Mouse (Mus musculus) kidney, postnatal 36 days (tissue): ENCODE results near the gene B430306N03Rik.
"Not testable (repeated sequence)": the region's sequence is repeated elsewhere in the genome, so short reads cannot be mapped to it uniquely, and the experiment has no call there.

ENCODE experiments used
- DNase-seq, 2 experiments: peaks; one replicate each; pipeline ENCODE4 v3.0.0; 2021 to 2022; ENCODE audit warnings: mixed read lengths in 2 of 2

The B430306N03Rik gene

GRCm38 (mm10) chr17:48315905-48316579, at the start of gene B430306N03Rik:
Gene B430306N03Rik, plus strand, starts transcription at chr17:48316141.
- not testable (repeated sequence) for DNase-seq

DNA sequence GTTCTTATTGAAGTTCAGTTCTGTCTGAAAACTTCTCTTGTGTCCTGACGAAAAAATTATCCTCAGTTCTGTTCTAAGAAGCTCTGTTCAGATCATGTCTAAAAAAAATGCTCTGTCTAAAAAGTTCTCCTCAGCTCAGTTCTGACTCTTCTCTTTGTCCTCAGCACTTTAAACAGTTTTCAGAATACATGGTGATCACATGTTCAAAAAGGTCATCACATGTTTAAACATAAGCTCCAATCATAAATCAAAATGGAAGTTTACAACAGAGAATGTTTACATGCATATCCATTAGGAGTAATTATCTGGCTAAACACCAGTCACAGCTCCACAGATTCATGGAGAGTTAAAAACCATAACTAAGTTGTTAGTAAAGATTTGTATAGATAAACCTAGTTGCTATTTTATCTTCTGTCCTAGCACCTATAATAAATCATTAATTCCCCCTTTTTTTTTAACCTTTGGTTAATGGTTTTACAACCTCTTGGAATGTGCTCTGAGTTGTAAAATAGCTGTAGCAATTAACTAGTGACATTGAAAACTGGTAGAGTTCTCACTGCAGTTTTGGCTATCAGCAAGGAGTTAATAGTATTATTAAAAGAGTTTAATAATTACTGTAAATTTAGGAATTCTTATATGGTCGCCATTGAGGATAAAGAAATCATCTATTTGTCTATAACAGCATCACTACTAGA, 49.2 kb upstream of the B430306N03Rik start:
- DNase-seq: no peak

GRCm38 (mm10) chr17:48267591-48267990, 48.4 kb upstream of the B430306N03Rik start:
- DNase-seq: no peak

GRCm38 (mm10) chr17:48268276-48268675, 47.7 kb upstream of the B430306N03Rik start:
- no peak for DNase-seq

- DNase-seq: no peak
Measured at GRCm38 (mm10) chr17:48269833-48270232, 46.1 kb upstream of the B430306N03Rik start.

DNA sequence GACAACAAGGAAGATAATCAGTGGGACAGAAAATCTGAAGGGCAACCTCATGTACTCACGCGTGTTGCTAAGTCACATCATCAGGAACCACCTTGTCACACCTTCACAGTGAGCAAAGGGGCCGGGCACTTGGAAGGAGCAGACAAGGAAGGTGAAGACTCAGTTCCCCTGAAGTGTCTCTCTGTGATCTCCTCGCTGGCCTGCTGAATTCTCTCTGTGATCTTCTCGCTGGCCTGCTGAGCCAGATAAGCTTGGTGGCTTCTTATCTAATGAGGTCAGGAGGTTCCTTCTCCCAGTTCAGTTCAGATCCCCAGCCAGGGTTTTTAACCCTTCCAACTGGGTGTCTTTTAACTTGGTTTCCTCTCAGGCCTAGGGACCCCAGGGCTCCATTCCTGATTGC, 43.8 kb upstream of the B430306N03Rik start:
- no peak for DNase-seq

DNA sequence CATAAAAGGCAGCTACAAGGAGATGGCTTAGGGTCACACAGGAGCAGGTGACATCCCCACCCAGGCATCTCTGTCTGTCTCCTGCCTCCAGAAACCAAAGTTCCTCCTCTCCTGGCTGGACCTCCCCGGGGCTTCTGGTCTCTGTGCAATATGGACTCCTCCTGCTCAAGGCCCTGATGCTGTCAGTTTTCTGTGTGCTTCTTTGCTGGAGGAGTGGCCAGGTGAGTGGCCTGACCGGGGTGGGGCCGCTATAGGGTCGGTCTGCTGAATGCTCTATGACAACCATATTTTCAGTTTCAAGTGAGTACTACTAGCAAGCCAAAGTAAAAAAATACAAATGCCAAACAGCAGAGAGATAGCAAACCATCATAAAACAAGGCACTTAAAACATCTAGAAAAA, 43.3 kb upstream of the B430306N03Rik start:
- DNase-seq: no peak

DNA sequence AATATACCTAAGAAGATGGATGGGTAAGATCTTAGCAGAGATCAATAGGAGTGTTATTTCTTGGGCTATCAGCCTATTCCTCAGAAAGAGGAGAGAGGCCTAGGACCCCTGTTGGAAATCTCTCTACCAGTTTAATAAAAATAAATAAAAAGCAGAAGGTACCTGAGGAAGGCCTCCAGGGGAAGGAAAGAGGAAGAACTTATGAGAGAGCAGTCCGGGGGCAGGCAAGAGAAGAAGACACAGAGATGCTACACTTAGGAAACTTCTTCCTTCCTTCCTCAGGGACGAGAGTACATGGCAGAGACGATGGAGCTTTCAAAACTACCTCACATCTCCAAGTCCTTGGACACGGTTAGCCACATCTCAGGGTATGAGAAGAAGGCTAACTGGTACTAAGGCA, 41.8 kb upstream of the B430306N03Rik start:
- DNase-seq: no peak

- peak; percentile 73 to 90 for DNase-seq
Measured at GRCm38 (mm10) chr17:48274885-48275284, 41.1 kb upstream of the B430306N03Rik start.

GRCm38 (mm10) chr17:48275736-48276135, 40.2 kb upstream of the B430306N03Rik start:
- no peak for DNase-seq

- no peak for DNase-seq
Measured at GRCm38 (mm10) chr17:48278381-48278780, 37.6 kb upstream of the B430306N03Rik start.

DNA sequence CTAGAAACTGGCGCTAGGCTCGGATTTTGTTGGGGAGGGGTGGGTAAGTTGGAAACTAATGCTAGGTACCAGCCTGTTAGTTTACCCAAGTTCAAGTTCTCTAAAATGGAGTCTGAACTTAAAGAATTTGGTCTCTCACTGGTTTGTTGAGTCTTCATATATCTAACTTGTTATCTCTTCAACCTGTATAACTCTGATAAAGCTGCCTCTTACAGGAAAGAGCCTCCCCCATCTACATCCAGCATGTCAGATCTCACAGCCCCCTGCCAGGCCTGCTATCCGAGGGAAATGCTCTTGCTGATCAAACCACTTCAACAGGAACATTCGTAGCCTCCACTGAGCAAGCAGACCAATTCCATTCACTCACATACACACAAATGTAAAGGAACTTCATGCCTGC, 36.9 kb upstream of the B430306N03Rik start:
- no peak for DNase-seq

DNA sequence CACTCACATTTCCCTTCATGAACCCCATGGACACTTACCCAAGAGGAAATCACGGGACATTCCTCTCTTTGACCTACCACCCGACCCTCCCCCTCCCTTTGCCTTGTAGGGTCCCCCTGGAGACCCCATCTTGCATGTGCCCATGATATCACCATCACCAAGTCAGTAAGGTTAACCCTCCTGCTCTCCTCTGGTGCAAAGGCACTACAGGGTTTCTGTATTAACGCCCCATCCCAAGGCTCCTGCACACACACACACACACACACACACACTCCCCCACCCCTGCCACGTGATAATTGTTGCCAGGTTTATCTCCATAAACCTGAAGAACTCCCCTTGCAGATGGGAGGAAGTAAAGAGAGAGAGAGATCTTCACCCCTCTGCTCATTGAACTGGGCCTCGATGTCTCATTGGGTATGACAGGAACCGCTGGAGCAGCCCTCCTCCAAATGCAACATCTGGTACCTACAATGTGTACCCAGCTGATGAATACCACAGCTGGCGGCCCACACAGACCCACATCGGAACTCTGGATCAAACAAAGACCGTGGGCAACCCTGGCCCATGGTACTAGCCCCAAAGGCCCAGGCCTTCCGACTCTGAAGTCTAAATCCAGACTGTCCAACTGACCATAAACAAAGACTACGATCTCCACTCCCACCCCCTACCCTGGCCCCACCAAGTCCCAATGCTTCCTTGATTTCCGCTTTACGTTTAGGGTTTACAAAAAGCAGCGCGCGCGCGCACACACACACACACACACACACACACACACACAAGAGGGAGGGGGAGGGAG, 34.8 kb upstream of the B430306N03Rik start:
- DNase-seq: no peak

DNA sequence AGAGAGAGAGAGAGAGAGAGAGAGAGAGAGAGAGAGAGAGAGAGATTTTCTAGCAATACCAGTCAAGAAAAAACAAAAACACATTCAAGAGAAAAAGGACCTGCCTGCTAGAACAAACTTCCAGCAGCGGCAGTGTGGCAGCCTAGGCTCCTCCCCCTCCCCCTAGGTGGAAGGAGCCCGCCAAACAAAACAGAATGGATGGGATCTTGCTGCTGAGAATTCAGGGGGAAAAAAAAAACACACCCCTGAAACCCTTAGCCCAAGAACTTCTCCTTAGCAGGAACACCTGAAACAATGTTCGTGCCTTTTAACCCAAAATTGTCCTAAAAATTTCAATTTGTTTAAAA, 34.2 kb upstream of the B430306N03Rik start:
- no peak for DNase-seq

GRCm38 (mm10) chr17:48286765-48287164, 29.2 kb upstream of the B430306N03Rik start:
- no peak for DNase-seq

DNA sequence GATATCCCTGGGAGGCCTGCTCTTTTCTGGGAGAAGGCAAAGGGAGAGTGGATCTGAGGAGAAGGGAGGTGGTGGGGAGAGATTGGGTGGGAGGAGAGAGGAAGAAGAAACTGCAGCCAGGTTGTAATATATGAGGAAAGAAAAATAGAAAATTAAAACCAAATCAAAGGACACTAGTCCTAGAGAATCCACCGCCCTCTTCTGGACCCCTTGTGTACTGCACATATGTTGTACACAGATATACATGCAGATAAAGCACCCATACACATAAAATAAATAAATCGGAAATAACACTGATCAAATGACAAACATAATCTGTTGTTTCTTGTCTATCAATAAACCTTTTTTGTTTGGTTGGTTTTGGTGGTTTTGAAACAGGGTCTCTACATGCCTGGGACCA, 28.7 kb upstream of the B430306N03Rik start:
- DNase-seq: peak in 1 of 2 experiments; percentile 32

DNA sequence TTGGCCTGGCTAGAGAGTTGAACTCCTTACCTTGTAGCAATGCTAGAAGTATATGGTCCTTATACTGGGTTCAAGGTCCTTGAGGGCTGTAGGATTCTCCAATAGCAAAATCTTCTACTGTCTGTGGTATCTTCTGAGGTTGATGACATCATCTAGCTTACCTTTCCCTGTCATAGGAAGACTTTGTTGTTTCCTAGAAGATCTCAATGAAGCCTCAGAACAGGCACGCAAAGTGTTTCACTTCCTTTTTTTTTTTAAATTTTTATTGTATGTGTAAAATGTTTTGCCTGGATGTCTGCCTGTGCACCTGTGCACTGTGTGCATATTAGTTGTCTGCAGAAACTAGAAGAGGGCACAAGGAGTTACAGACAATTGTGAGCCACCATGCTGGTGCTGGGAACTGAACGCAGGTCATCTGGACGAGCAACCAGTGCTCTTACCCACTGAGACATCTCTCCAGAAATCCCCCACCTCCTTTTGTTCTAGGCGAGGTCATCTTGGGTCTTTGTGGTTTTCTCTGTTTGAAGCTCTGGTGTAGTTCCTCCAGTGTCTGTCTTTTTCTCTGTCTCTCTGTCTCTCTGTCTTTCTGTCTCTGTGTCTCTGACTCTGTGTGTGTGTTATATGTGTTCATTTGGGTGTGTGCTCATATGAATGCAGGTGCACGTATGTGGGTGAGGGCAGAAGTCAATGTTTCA, 22.3 kb upstream of the B430306N03Rik start:
- no peak for DNase-seq

DNA sequence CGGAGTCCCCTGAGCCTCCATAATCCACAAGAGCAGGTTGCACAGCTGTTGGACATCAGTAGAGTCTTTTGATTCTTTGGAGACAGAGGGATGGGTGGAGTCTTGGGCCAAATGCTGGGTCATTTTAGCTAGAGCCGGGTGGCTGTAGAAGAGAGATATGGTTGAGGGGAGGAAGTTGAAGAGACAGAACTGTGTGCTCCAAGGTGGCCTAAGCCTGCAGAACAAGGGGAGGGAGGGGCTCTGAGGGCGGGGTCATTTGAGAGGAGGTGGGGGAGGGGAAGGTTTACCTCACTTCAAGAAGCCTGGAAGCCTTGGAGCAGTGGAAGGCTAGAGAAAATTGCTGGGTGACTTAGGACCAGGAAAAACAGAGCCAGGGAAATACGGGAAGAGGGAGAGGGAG, 16.7 kb upstream of the B430306N03Rik start, which contains the start of gene Treml2:
Gene Treml2 (plus strand): TSS at position 296 of the 400 bp plus-strand sequence.
- DNase-seq: no peak

GRCm38 (mm10) chr17:48299756-48300155, 16.2 kb upstream of the B430306N03Rik start:
- DNase-seq: no peak

DNA sequence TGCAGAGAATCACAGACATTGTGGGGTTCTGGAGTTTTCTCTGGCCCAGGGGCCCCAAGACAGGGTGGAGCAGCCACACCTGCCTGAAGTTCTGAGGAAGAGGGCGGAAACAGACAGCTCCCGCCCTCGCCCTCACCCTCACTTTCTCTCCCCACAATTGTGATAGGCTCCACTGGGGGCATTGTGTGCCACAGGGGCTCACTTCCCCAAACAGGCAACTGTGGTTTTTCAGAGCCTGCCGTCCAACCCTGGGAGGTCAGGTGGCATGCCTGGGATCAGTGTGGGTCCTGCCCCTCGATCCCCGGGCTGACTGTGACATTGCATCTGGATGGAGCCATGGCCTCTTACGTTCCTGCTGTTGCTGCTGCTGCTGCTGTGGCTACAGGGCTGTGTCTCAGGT, 15.7 kb upstream of the B430306N03Rik start:
- DNase-seq: peak in 1 of 2 experiments; percentile 2

DNA sequence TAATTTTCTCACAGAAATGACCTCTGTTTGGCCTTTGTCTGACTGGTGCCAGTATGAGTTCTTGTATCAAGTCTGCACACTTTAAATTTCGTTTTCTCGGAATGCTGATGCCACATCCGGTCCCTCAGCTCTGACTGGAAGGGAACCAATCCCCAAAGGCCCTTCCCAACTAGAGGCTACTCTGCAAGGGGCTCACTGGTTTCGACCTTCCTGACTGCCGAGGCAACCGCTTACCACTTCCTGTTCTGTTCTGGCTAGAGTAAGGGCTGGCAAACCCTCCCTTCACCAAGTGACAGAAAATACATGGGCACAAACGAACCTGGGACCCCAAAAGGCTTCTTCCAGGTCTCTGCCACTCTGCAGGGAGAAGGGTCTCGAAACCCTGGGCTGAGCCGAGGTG, 15.1 kb upstream of the B430306N03Rik start:
- no peak for DNase-seq

DNA sequence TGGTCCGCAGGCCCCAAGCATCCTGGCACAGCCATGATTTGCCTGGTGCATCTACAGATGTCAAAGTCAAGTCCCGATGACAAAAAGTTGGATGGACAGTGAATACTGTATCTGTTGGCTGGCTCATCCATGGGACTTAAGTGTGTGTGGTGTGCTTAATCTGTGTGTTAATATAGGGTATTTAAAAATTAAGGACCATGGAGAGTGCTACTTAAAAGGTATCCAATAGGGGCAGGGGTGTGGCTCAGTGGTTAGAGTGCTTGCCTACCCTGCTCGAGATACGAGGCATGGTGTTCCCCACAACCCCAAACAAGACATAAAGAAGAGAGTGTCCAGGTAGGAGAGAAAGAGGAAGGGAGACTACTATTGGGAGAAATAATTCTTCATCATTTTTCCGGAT, 14.1 kb upstream of the B430306N03Rik start:
- DNase-seq: no peak

- no peak for DNase-seq
Measured at GRCm38 (mm10) chr17:48312124-48312523, 3.8 kb upstream of the B430306N03Rik start.
